Mouse (Mus musculus) hindbrain, embryonic 16.5 days (tissue): Measurements from ENCODE around the gene Npvf. TPM values are rescaled to one million over a fixed set of nuclear protein-coding genes. Genes with fewer than 3 reads are reported as not detected.

Source experiments
- ATAC-seq: fragments of 200-750 bp; cut with Nextera tagmentation; 2 replicates; pipeline ENCODE4 v1.8.0; 2017; ENCODE audit warnings: moderate TSS enrichment, moderate library complexity
- H3K27ac ChIP-seq: fragments of 300-500 bp; sonication (generic); 2 replicates; pipeline ENCODE4 v1.5.1; 2014; ENCODE audit warnings: low read depth, mild to moderate bottlenecking, control low read depth, low read length, moderate library complexity
- H3K27me3 ChIP-seq: fragments of 300-500 bp; sonication (generic); replicated peaks from 2 replicates; pipeline ENCODE4 v1.6.1; 2014; ENCODE audit warnings: low read length; ENCODE audit not compliant: control insufficient read depth, insufficient read depth
- H3K36me3 ChIP-seq: fragments of 300-500 bp; sonication (generic); 2 replicates; pipeline ENCODE4 v1.6.1; 2014; ENCODE audit warnings: mild to moderate bottlenecking, low read length, moderate library complexity, mixed read lengths; ENCODE audit not compliant: control insufficient read depth, insufficient read depth
- H3K4me1 ChIP-seq: fragments of 300-500 bp; sonication (generic); 2 replicates; pipeline ENCODE4 v1.6.1; 2014; ENCODE audit warnings: low read depth, low read length; ENCODE audit not compliant: control insufficient read depth, insufficient read depth
- H3K4me2 ChIP-seq: fragments of 300-500 bp; sonication (generic); 2 replicates; pipeline ENCODE4 v1.6.1; 2014; ENCODE audit warnings: mild to moderate bottlenecking, low read length, control low read depth, moderate library complexity
- H3K4me3 ChIP-seq: fragments of 300-500 bp; sonication (generic); 2 replicates; pipeline ENCODE4 v1.5.1; 2014; ENCODE audit warnings: mild to moderate bottlenecking, low read length, control low read depth, moderate library complexity
- H3K9ac ChIP-seq: fragments of 300-500 bp; sonication (generic); 2 replicates; pipeline ENCODE4 v1.6.1; 2014; ENCODE audit warnings: low read depth, mild to moderate bottlenecking, control low read depth, low read length, moderate library complexity
- H3K9me3 ChIP-seq: fragments of 300-500 bp; sonication (generic); 2 replicates; pipeline ENCODE4 v1.6.1; 2014; ENCODE audit warnings: mild to moderate bottlenecking, low read length, moderate library complexity; ENCODE audit not compliant: control insufficient read depth
- WGBS: fragments of 180-500 bp; shearing (Covaris S2); extraction: QIAGEN DNeasy Blood & Tissue Kit; methylation state at CpG from one replicate; pipeline ENCODE4 v1.1.7; 2014; 5-methylcytosine and 5-hydroxymethylcytosine counted together
- polyA plus RNA-seq: library from polyadenylated mRNA; unstranded; fragments of >200 nt; fragmentation: Nextera tagmentation; extraction: Ambion mirVana; gene quantifications from 2 replicates; pipeline ENCODE4 v1.2.1, GENCODE M21; 2015

Npvf gene
- polyA plus RNA-seq, 1 experiment from 2014 or later = 0.26 TPM

GRCm38 (mm10) chr6:50666937-50667336 is 12.7 kb upstream of the Npvf start:
- no peaks in the 10 kb centered on the region for H3K36me3 ChIP-seq
- no peaks in the 10 kb centered on the region for H3K9me3 ChIP-seq
- no peaks in the 10 kb centered on the region for H3K27me3 ChIP-seq
- no peak overlapping the region for H3K9ac ChIP-seq
- ATAC-seq = no peak
- no peak overlapping the region for H3K27ac ChIP-seq
- no peak overlapping the region for H3K4me3 ChIP-seq
- 81% methylated on average over 5 of the region's 5 CpGs for WGBS
- peaks cover 6% of the 10 kb centered on the region; the same call in 1 of the 2 replicates for H3K4me1 ChIP-seq
- H3K4me2 ChIP-seq = no peak overlapping the region

- no peak overlapping the region for H3K27ac ChIP-seq
- no peaks in the 10 kb centered on the region for H3K36me3 ChIP-seq
- no peak overlapping the region for H3K4me2 ChIP-seq
- no peak overlapping the region for H3K4me3 ChIP-seq
- 75% methylated on average over 3 of the region's 3 CpGs for WGBS
- no peaks in the 10 kb centered on the region for H3K27me3 ChIP-seq
- no peak for ATAC-seq
- peaks cover 6% of the 10 kb centered on the region; the same call in 1 of the 2 replicates for H3K4me1 ChIP-seq
- H3K9me3 ChIP-seq = no peaks in the 10 kb centered on the region
- H3K9ac ChIP-seq = no peak overlapping the region
Observed at GRCm38 (mm10) chr6:50665020-50665419, 10.8 kb upstream of the Npvf start.

- H3K9me3 ChIP-seq = no peaks in the 10 kb centered on the region
- 92% methylated on average over 3 of the region's 3 CpGs for WGBS
- H3K9ac ChIP-seq = no peak overlapping the region
- no peaks in the 10 kb centered on the region for H3K27me3 ChIP-seq
- no peak overlapping the region for H3K27ac ChIP-seq
- ATAC-seq = no peak
- peaks cover 6% of the 10 kb centered on the region; the same call in 1 of the 2 replicates for H3K4me1 ChIP-seq
- no peak overlapping the region for H3K4me3 ChIP-seq
- H3K4me2 ChIP-seq = no peak overlapping the region
- H3K36me3 ChIP-seq = no peaks in the 10 kb centered on the region
Observed at GRCm38 (mm10) chr6:50664193-50664592, 10.0 kb upstream of the Npvf start.

GRCm38 (mm10) chr6:50662925-50663583 is 8.8 kb upstream of the Npvf start:
- H3K36me3 ChIP-seq = no peaks in the 10 kb centered on the region
- no peaks in the 10 kb centered on the region for H3K27me3 ChIP-seq
- H3K4me1 ChIP-seq = peaks cover 6% of the 10 kb centered on the region; the same call in 1 of the 2 replicates
- ATAC-seq = peak; percentile 79
- no peak overlapping the region for H3K4me3 ChIP-seq
- 0 out of 2 replicates have a peak overlapping the region, but pooled peaks have one; percentile 34 for H3K27ac ChIP-seq
- no peak overlapping the region for H3K9ac ChIP-seq
- no peaks in the 10 kb centered on the region for H3K9me3 ChIP-seq
- H3K4me2 ChIP-seq = no peak overlapping the region
- WGBS = 51% methylated on average over 12 of the region's 12 CpGs

- Histone ChIP-seq H3K4me2 (no peak overlapping the region), H3K36me3 (no peaks in the 10 kb centered on the region), H3K9ac (no peak overlapping the region), H3K4me3 (no peak overlapping the region), H3K9me3 (no peaks in the 10 kb centered on the region), H3K27me3 (no peaks in the 10 kb centered on the region), H3K4me1 (peaks cover 6% of the 10 kb centered on the region; the same call in 1 of the 2 replicates), H3K27ac (no peak overlapping the region)
- ATAC-seq = no peak
- WGBS = 67% methylated on average over 7 of the region's 7 CpGs
Observed at GRCm38 (mm10) chr6:50661729-50662128, 7.5 kb upstream of the Npvf start.

GRCm38 (mm10) chr6:50658466-50658865 is 4.2 kb upstream of the Npvf start:
- no peaks in the 10 kb centered on the region for H3K9me3 ChIP-seq
- no peak overlapping the region for H3K4me2 ChIP-seq
- 64% methylated on average over 3 of the region's 3 CpGs for WGBS
- H3K36me3 ChIP-seq = no peaks in the 10 kb centered on the region
- no peak overlapping the region for H3K9ac ChIP-seq
- no peak for ATAC-seq
- no peaks in the 10 kb centered on the region for H3K27me3 ChIP-seq
- H3K4me3 ChIP-seq = no peak overlapping the region
- H3K27ac ChIP-seq = no peak overlapping the region
- H3K4me1 ChIP-seq = peaks cover 6% of the 10 kb centered on the region; the same call in 1 of the 2 replicates

- Histone ChIP-seq H3K4me2 (no peak overlapping the region), H3K27me3 (no peaks in the 10 kb centered on the region), H3K4me1 (peaks cover 4% of the 10 kb centered on the region; the same call in 1 of the 2 replicates), H3K4me3 (no peak overlapping the region), H3K27ac (no peak overlapping the region), H3K36me3 (no peaks in the 10 kb centered on the region), H3K9me3 (no peaks in the 10 kb centered on the region), H3K9ac (no peak overlapping the region)
- WGBS = 68% methylated on average over 5 of the region's 5 CpGs
- ATAC-seq = no peak
Observed at GRCm38 (mm10) chr6:50658018-50658417, 3.8 kb upstream of the Npvf start.

GRCm38 (mm10) chr6:50656426-50656825 is 2.2 kb upstream of the Npvf start:
- no peak overlapping the region for H3K9ac ChIP-seq
- H3K9me3 ChIP-seq = no peaks in the 10 kb centered on the region
- H3K4me3 ChIP-seq = no peak overlapping the region
- WGBS = 97% methylated on average over 1 of the region's 1 CpGs
- H3K4me1 ChIP-seq = no peaks in the 10 kb centered on the region
- H3K27me3 ChIP-seq = no peaks in the 10 kb centered on the region
- H3K36me3 ChIP-seq = no peaks in the 10 kb centered on the region
- no peak overlapping the region for H3K27ac ChIP-seq
- ATAC-seq = no peak
- H3K4me2 ChIP-seq = no peak overlapping the region

GRCm38 (mm10) chr6:50655925-50656324 is 1.7 kb upstream of the Npvf start:
- H3K27me3 ChIP-seq = no peaks in the 10 kb centered on the region
- no peak for ATAC-seq
- no peak overlapping the region for H3K9ac ChIP-seq
- H3K36me3 ChIP-seq = no peaks in the 10 kb centered on the region
- H3K4me1 ChIP-seq = no peaks in the 10 kb centered on the region
- no peak overlapping the region for H3K4me3 ChIP-seq
- no peaks in the 10 kb centered on the region for H3K9me3 ChIP-seq
- H3K4me2 ChIP-seq = no peak overlapping the region
- WGBS = 88% methylated on average over 3 of the region's 3 CpGs
- no peak overlapping the region for H3K27ac ChIP-seq
